Mouse (Mus musculus) olfactory bulb, adult 2 months (tissue): Measurements from ENCODE around the gene Olfr1442. TPM values are rescaled to one million over a fixed set of nuclear protein-coding genes. Genes with fewer than 3 reads are reported as not detected.

Source experiments
- H3K27ac ChIP-seq: fragments of 200-500 bp; 2 replicates; pipeline ENCODE4 v1.5.1; 2012; ENCODE audit warnings: low read depth, low read length; ENCODE audit not compliant: insufficient read depth
- H3K4me1 ChIP-seq: fragments of 200-500 bp; 2 replicates; pipeline ENCODE4 v1.6.1; 2012; ENCODE audit warnings: low read length; ENCODE audit not compliant: control insufficient read depth, insufficient read depth
- H3K4me3 ChIP-seq: fragments of 200-500 bp; 2 replicates; pipeline ENCODE4 v1.5.1; 2012; ENCODE audit warnings: mild to moderate bottlenecking, low read depth, low read length, moderate library complexity; ENCODE audit not compliant: insufficient read depth
- CTCF ChIP-seq: fragments of 200-500 bp; IDR thresholded peaks from 2 replicates; pipeline ENCODE4 v1.5.1; 2012; ENCODE audit warnings: low read depth, mild to moderate bottlenecking, low read length, moderate library complexity; ENCODE audit not compliant: insufficient read depth
- POLR2A ChIP-seq: fragments of 200-500 bp; IDR thresholded peaks from 2 replicates; pipeline ENCODE4 v1.6.1; 2012; ENCODE audit warnings: mild to moderate bottlenecking, low read depth, low read length, moderate library complexity; ENCODE audit not compliant: insufficient read depth
- WGBS: fragments of 180-500 bp; shearing (Covaris S2); methylation state at CpG from one replicate; pipeline ENCODE4 v1.1.7; 2018; 5-methylcytosine and 5-hydroxymethylcytosine counted together
- polyA plus RNA-seq: library from polyadenylated mRNA; stranded (reverse); fragments of >200 nt; gene quantifications from 2 replicates; pipeline ENCODE4 v1.2.4, GENCODE M21; 2012; ENCODE audit warnings: low replicate concordance; ENCODE audit not compliant: missing spikeins, insufficient read depth, insufficient read length

Olfr1442 gene
- polyA plus RNA-seq, 1 experiment: not detected

- no peak for TF ChIP-seq CTCF
- no peak for TF ChIP-seq POLR2A
- WGBS: 86% methylated on average over 1 of the region's 1 CpGs
These were observed 55.6 kb downstream of the Olfr1442 start for GRCm38 (mm10) chr19:12725851-12726250.

More at GRCm38 (mm10) chr19:12725851-12726250, 55.6 kb downstream of the Olfr1442 start:
- H3K4me1 ChIP-seq: no peaks in the 10 kb centered on the region
- no peak overlapping the region for H3K4me3 ChIP-seq
- H3K27ac ChIP-seq: no peak overlapping the region

Other genes starting within 250 kb of the Olfr1442 start
- gene Pfpl, start 242.5 kb upstream of the Olfr1442 start, polyA plus RNA-seq: not detected in 2 replicates
- gene Mpeg1, start 209.7 kb upstream of the Olfr1442 start, polyA plus RNA-seq: not detected in 2 replicates
- gene Dtx4, start 169.0 kb upstream of the Olfr1442 start, polyA plus RNA-seq: not detected in 2 replicates
- gene Fam111a, start 124.7 kb upstream of the Olfr1442 start, polyA plus RNA-seq: not detected in 2 replicates
- not detected in 2 replicates for gene Gm4952, start 70.5 kb upstream of the Olfr1442 start, polyA plus RNA-seq
- not detected in 2 replicates for gene Glyat, start 37.1 kb upstream of the Olfr1442 start, polyA plus RNA-seq
- not detected in 2 replicates for gene Olfr1443, start 7.7 kb downstream of the Olfr1442 start, polyA plus RNA-seq
- gene Keg1, start 25.3 kb downstream of the Olfr1442 start, polyA plus RNA-seq: not detected in 2 replicates
- not detected in 2 replicates for gene Cntf, start 95.2 kb downstream of the Olfr1442 start, polyA plus RNA-seq
- 94.6 and 138 TPM in 2 replicates for gene Zfp91, start 125.7 kb downstream of the Olfr1442 start, polyA plus RNA-seq
- not detected in 2 replicates for gene Lpxn, start 125.8 kb downstream of the Olfr1442 start, polyA plus RNA-seq
- gene Gm5244, start 176.2 kb downstream of the Olfr1442 start, polyA plus RNA-seq: not detected in 2 replicates
- not detected in 2 replicates for gene Olfr1444, start 186.8 kb downstream of the Olfr1442 start, polyA plus RNA-seq
- not detected in 2 replicates for gene Olfr1445, start 213.4 kb downstream of the Olfr1442 start, polyA plus RNA-seq
- not detected in 2 replicates for gene Olfr1446, start 223.1 kb downstream of the Olfr1442 start, polyA plus RNA-seq
- gene Olfr1447, start 233.3 kb downstream of the Olfr1442 start, polyA plus RNA-seq: not detected in 2 replicates